Mouse (Mus musculus) kidney, adult 2 months (tissue): ENCODE results near the gene Spag7. TPM values are rescaled to one million over a fixed set of nuclear protein-coding genes. Genes with fewer than 3 reads are reported as not detected.

Experiments
- DNase-seq: peaks from one replicate; pipeline ENCODE4 v3.0.0; 2021
- H3K27ac ChIP-seq: fragments of 200-500 bp; 2 replicates; pipeline ENCODE4 v1.5.1; 2012; ENCODE audit warnings: low read depth, low read length, control low read depth, inconsistent platforms; ENCODE audit not compliant: insufficient read depth
- H3K27me3 ChIP-seq: fragments of 200-500 bp; replicated peaks from 2 replicates; pipeline ENCODE4 v1.6.1; 2012; ENCODE audit warnings: mild to moderate bottlenecking, moderate library complexity, low read length, inconsistent platforms; ENCODE audit not compliant: control insufficient read depth, insufficient read depth
- H3K36me3 ChIP-seq: fragments of 200-500 bp; 2 replicates; pipeline ENCODE4 v1.6.1; 2012; ENCODE audit warnings: mild to moderate bottlenecking, moderate library complexity, low read length, inconsistent platforms; ENCODE audit not compliant: control insufficient read depth, insufficient read depth
- H3K4me1 ChIP-seq: fragments of 200-500 bp; 2 replicates; pipeline ENCODE4 v1.6.1; 2011; ENCODE audit warnings: low read length; ENCODE audit not compliant: control insufficient read depth, insufficient read depth
- H3K4me3 ChIP-seq: fragments of 200-500 bp; 2 replicates; pipeline ENCODE4 v1.5.1; 2011; ENCODE audit warnings: mild to moderate bottlenecking, low read depth, low read length, control low read depth; ENCODE audit not compliant: insufficient read depth
- CTCF ChIP-seq: fragments of 200-500 bp; conservative IDR thresholded peaks from 2 replicates; pipeline ENCODE4 v1.5.1; 2011; ENCODE audit warnings: low read depth, mild to moderate bottlenecking, control low read depth, low read length, moderate library complexity, mixed read lengths; ENCODE audit not compliant: insufficient read depth, insufficient read length
- POLR2A ChIP-seq: fragments of 200-500 bp; IDR thresholded peaks from one replicate; pipeline ENCODE4 v1.6.1; 2011; ENCODE audit warnings: low read depth, low read length, control low read depth
- WGBS: fragments of 180-500 bp; shearing (Covaris S2); methylation state at CpG from one replicate; pipeline ENCODE4 v1.1.7; 2018; 5-methylcytosine and 5-hydroxymethylcytosine counted together
- polyA plus RNA-seq: library from polyadenylated mRNA; depleted of rRNA; stranded (reverse); fragments of >200 nt; gene quantifications from 2 replicates; pipeline ENCODE4 v1.2.3, GENCODE M21; 2012

The Spag7 gene
- polyA plus RNA-seq, 1 experiment: 59.8 TPM

- no peaks in the 10 kb centered on the region for H3K27me3 ChIP-seq
- no peaks in the 10 kb centered on the region for H3K36me3 ChIP-seq
- H3K4me3 ChIP-seq: no peak overlapping the region
- DNase-seq: no peak
- peaks cover 7% of the 10 kb centered on the region; the same call in 1 of the 2 replicates for H3K4me1 ChIP-seq
- H3K27ac ChIP-seq: no peak overlapping the region
- TF ChIP-seq POLR2A: no peak
- TF ChIP-seq CTCF: no peak
- WGBS: 53% methylated on average over 6 of the region's 6 CpGs
These were observed 11.6 kb downstream of the Spag7 start for GRCm38 (mm10) chr11:70657573-70657972.

GRCm38 (mm10) chr11:70656964-70657363 lies 12.3 kb downstream of the Spag7 start, which contains the start of gene Eno3:
Gene Eno3 (plus strand): TSS chr11:70657202.
- Histone ChIP-seq H3K4me3 (peak within 1 kb of the TSS; percentile 100), H3K36me3 (no peaks in the 10 kb centered on the region), H3K27ac (peak within 1 kb of the TSS; percentile 93), H3K4me1 (peaks cover 10% of the 10 kb centered on the region; the same call in 1 of the 2 replicates), H3K27me3 (no peaks in the 10 kb centered on the region)
- no peak for DNase-seq
- no peak for TF ChIP-seq POLR2A
- no peak for TF ChIP-seq CTCF
- WGBS: 64% methylated on average over 3 of the region's 3 CpGs

GRCm38 (mm10) chr11:70656456-70656927 lies 12.7 kb downstream of the Spag7 start:
- Histone ChIP-seq H3K4me1 (peaks cover 12% of the 10 kb centered on the region; the same call in 1 of the 2 replicates), H3K27me3 (no peaks in the 10 kb centered on the region), H3K36me3 (no peaks in the 10 kb centered on the region; the same call in 1 of the 2 replicates), H3K27ac (peak overlapping the region; percentile 93), H3K4me3 (peak overlapping the region; percentile 100)
- 49% methylated on average over 16 of the region's 16 CpGs for WGBS
- TF ChIP-seq CTCF: no peak
- no peak for TF ChIP-seq POLR2A
- peak; percentile 64 for DNase-seq

- WGBS: 3% methylated on average over 61 of the region's 61 CpGs
These were observed 13.4 kb downstream of the Spag7 start for GRCm38 (mm10) chr11:70655571-70656455.

GRCm38 (mm10) chr11:70654923-70655570 lies 14.2 kb downstream of the Spag7 start:
- TF ChIP-seq CTCF (no peak), POLR2A (peak; percentile 38)
- peaks cover 12% of the 10 kb centered on the region; the same call in 1 of the 2 replicates for H3K4me1 ChIP-seq

More at GRCm38 (mm10) chr11:70655571-70656455, 13.4 kb downstream of the Spag7 start:
- no peak for TF ChIP-seq POLR2A
- TF ChIP-seq CTCF: no peak
- peaks cover 12% of the 10 kb centered on the region; the same call in 1 of the 2 replicates for H3K4me1 ChIP-seq
- H3K27me3 ChIP-seq: no peaks in the 10 kb centered on the region
- peaks cover 3% of the 10 kb centered on the region; the same call in 1 of the 2 replicates for H3K36me3 ChIP-seq
- peak overlapping the region; percentile 100 for H3K4me3 ChIP-seq
- peak overlapping the region; percentile 93 for H3K27ac ChIP-seq
- DNase-seq: peak; percentile 58

GRCm38 (mm10) chr11:70654198-70654922 lies 14.9 kb downstream of the Spag7 start, which contains the start of gene Pfn1:
Gene Pfn1 (minus strand): TSS chr11:70654644.
- peak within 1 kb of the TSS; percentile 100 for H3K4me3 ChIP-seq
- WGBS: under 1% methylated on average over 45 of the region's 61 CpGs
- TF ChIP-seq CTCF (no peak), POLR2A (peak; percentile 82)
- DNase-seq: peak; percentile 83
- H3K27me3 ChIP-seq: no peaks in the 10 kb centered on the region
- H3K36me3 ChIP-seq: peaks cover 6% of the 10 kb centered on the region; the same call in 1 of the 2 replicates
- H3K27ac ChIP-seq: peak within 1 kb of the TSS; percentile 100
- H3K4me1 ChIP-seq: peaks cover 12% of the 10 kb centered on the region; the same call in 1 of the 2 replicates

More at GRCm38 (mm10) chr11:70654923-70655570, 14.2 kb downstream of the Spag7 start:
- H3K27me3 ChIP-seq: no peaks in the 10 kb centered on the region
- peak; percentile 86 for DNase-seq
- H3K4me3 ChIP-seq: peak overlapping the region; percentile 100
- WGBS: under 1% methylated on average over 48 of the region's 48 CpGs
- peaks cover 6% of the 10 kb centered on the region; the same call in 1 of the 2 replicates for H3K36me3 ChIP-seq
- H3K27ac ChIP-seq: peak overlapping the region; percentile 93
